Mouse (Mus musculus) MEL (cell line): ENCODE measurements at regions not wholly inside any gene's neighbourhood (a gene's known extent, or its start where the extent isn't known, plus 50 kb on each side); places are given as distances from the start of the nearest gene placed in this dataset.

Source experiments
- CTCF ChIP-seq, 3 experiments: IDR thresholded peaks in 2 of 3; conservative IDR thresholded peaks in 1 of 3; 2 replicates each; pipeline ENCODE4 v1.5.1; 2011 to 2012; ENCODE audit warnings: low read length in 3 of 3, low read depth in 2 of 3, mild to moderate bottlenecking in 2 of 3, improper control_type of control experiment in 1 of 3, inconsistent platforms in 1 of 3, mixed read lengths in 1 of 3, moderate library complexity in 1 of 3; ENCODE audit not compliant: control insufficient read depth in 1 of 3, insufficient read depth in 1 of 3, poor library complexity in 1 of 3, severe bottlenecking in 1 of 3
- GATA1 ChIP-seq: IDR thresholded peaks from 2 replicates; pipeline ENCODE4 v1.6.1; 2011; ENCODE audit warnings: low read depth, low read length, improper control_type of control experiment
- POLR2AphosphoS2 ChIP-seq: IDR thresholded peaks from 2 replicates; pipeline ENCODE4 v1.6.1; 2011; ENCODE audit warnings: low read length, improper control_type of control experiment
- TCF12 ChIP-seq: IDR thresholded peaks from 2 replicates; pipeline ENCODE4 v1.6.1; 2014; ENCODE audit warnings: low read depth, mild to moderate bottlenecking, inconsistent platforms, low read length, improper control_type of control experiment, moderate library complexity

DNA sequence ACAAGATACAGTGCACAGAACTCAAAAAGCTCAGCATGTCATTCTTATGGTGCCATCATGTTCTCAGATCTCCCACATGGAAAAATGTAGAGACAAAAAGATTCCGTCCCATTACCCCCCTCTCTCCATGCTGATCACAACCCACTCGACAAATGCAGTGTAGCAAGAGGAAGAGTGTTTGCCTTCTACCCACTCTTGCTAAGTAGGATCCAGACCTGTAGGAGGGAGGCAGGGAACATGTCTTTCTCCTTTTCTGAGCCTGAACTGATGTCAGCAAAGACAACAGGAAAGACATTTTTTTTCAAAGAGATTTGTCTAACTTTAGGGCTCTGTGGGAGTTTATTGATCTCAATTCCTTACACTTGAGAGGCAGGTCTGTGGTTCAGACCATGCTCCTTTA, 433.2 kb downstream of the Igsf11 start:
- TF ChIP-seq GATA1 (no peak), TCF12 (no peak), POLR2AphosphoS2 (no peak), CTCF (IDR thresholded peaks at IDR 0.05 in 2 of 3, conservative IDR thresholded peaks at IDR 0.05 in 1 of 3; ENCODE audit: control insufficient read depth in 1 of 3, insufficient read depth in 1 of 3, low read depth in 2 of 3, low read length in 3 of 3, poor library complexity in 1 of 3, severe bottlenecking in 1 of 3) (no peak)
